Mouse (Mus musculus): ENCODE measurements at regions not wholly inside any gene's neighbourhood (a gene's known extent, or its start where the extent isn't known, plus 50 kb on each side); places are given as distances from the start of the nearest gene placed in this dataset.

- intact Hi-C loops (cut with DNase I), result loop anchor here (10.0 kb wide), 1 partner anchor 623 kb away; no protein-coding TSS in a partner anchor
- DNase-seq, result no peak
These were observed 57.3 kb downstream of the Bhlhe40 start for GRCm38 (mm10) chr6:108717681-108718080.

GRCm38 (mm10) chr6:108718887-108719286 is 58.5 kb downstream of the Bhlhe40 start:
- no peak for DNase-seq
- intact Hi-C loops (cut with DNase I), result loop anchor here (10.0 kb wide), 1 partner anchor 624 kb away; no protein-coding TSS in a partner anchor

- intact Hi-C loops (cut with DNase I), result loop anchor here (10.0 kb wide), 1 partner anchor 625 kb away; no protein-coding TSS in a partner anchor
- DNase-seq, result no peak
These were observed 59.5 kb downstream of the Bhlhe40 start for GRCm38 (mm10) chr6:108719977-108720376.

- intact Hi-C loops (cut with DNase I), result no loop called here
- DNase-seq, result no peak
These were observed 60.5 kb downstream of the Bhlhe40 start for GRCm38 (mm10) chr6:108720978-108721377.

GRCm38 (mm10) chr6:108721557-108721956 is 61.1 kb downstream of the Bhlhe40 start:
- intact Hi-C loops (cut with DNase I), result no loop called here
- no peak for DNase-seq

- no peak for DNase-seq
These were observed 59.7 kb upstream of the Arl8b start for GRCm38 (mm10) chr6:108723236-108723635.

GRCm38 (mm10) chr6:108723751-108724150 is 59.1 kb upstream of the Arl8b start:
- no peak for DNase-seq
- intact Hi-C loops (cut with DNase I), result no loop called here

More at GRCm38 (mm10) chr6:108723236-108723635, 59.7 kb upstream of the Arl8b start:
- intact Hi-C loops (cut with DNase I), result no loop called here

- intact Hi-C loops (cut with DNase I), result no loop called here
- no peak for DNase-seq
These were observed 51.7 kb upstream of the Arl8b start for GRCm38 (mm10) chr6:108731107-108731630.

Measured in heart, postnatal 14 days (tissue).